Mouse (Mus musculus): ENCODE measurements around the gene Smim11.

Gene Smim11

GRCm38 (mm10) chr16:92320361-92320760 lies 19.3 kb downstream of the Smim11 start:
- no peak for DNase-seq

- DNase-seq, result no peak
Observed at GRCm38 (mm10) chr16:92321341-92321740, 20.3 kb downstream of the Smim11 start, which contains the start of gene Fam243. TSS of gene Fam243 (minus strand) at chr16:92321441.

- no peak for DNase-seq
Observed at GRCm38 (mm10) chr16:92324309-92325061, 23.4 kb downstream of the Smim11 start.

- DNase-seq, result no peak
Observed at GRCm38 (mm10) chr16:92325062-92325406, 23.9 kb downstream of the Smim11 start.

GRCm38 (mm10) chr16:92327911-92328310 lies 26.8 kb downstream of the Smim11 start:
- DNase-seq, result peak; percentile 82

- DNase-seq, result peak; percentile 68
Observed at GRCm38 (mm10) chr16:92330966-92331365, 29.9 kb downstream of the Smim11 start.

GRCm38 (mm10) chr16:92334600-92334999 lies 33.5 kb downstream of the Smim11 start:
- no peak for DNase-seq

GRCm38 (mm10) chr16:92336280-92336679 lies 35.2 kb downstream of the Smim11 start:
- peak; percentile 74 for DNase-seq

- DNase-seq, result peak; percentile 58
Observed at GRCm38 (mm10) chr16:92340612-92341511, 39.8 kb downstream of the Smim11 start.

- no peak for DNase-seq
Observed at GRCm38 (mm10) chr16:92345177-92345576, 44.1 kb downstream of the Smim11 start.

GRCm38 (mm10) chr16:92346297-92346916 lies 45.3 kb downstream of the Smim11 start:
- no peak for DNase-seq

- peak; percentile 53 for DNase-seq
Observed at GRCm38 (mm10) chr16:92348941-92349340, 47.9 kb downstream of the Smim11 start.

GRCm38 (mm10) chr16:92353295-92353694 lies 52.2 kb downstream of the Smim11 start:
- DNase-seq, result no peak

GRCm38 (mm10) chr16:92353897-92354296 lies 52.8 kb downstream of the Smim11 start:
- no peak for DNase-seq

GRCm38 (mm10) chr16:92355366-92355765 lies 54.3 kb downstream of the Smim11 start:
- no peak for DNase-seq

GRCm38 (mm10) chr16:92355982-92356381 lies 54.9 kb downstream of the Smim11 start:
- DNase-seq, result no peak

- DNase-seq, result no peak
Observed at GRCm38 (mm10) chr16:92357023-92357422, 55.9 kb downstream of the Smim11 start.

GRCm38 (mm10) chr16:92357566-92357965 lies 56.5 kb downstream of the Smim11 start:
- no peak for DNase-seq

- no peak for DNase-seq
Observed at GRCm38 (mm10) chr16:92358734-92359133, 57.6 kb downstream of the Smim11 start.

- no peak for DNase-seq
Observed at GRCm38 (mm10) chr16:92359229-92359628, 58.1 kb downstream of the Smim11 start, which contains the start of gene Kcne1. TSS of gene Kcne1 (minus strand) at chr16:92359468.

GRCm38 (mm10) chr16:92360711-92361110 lies 59.6 kb downstream of the Smim11 start:
- no peak for DNase-seq

Data from cerebellum, adult 11-12 months (tissue).